Mouse (Mus musculus): ENCODE measurements around the gene Pds5b. TPM values are rescaled to one million over a fixed set of nuclear protein-coding genes. Genes with fewer than 3 reads are reported as not detected.

Pds5b gene
- polyA plus RNA-seq, 1 experiment: 3.2 TPM

GRCm38 (mm10) chr5:150739311-150739710 lies 65.8 kb downstream of the Pds5b start:
- Histone ChIP-seq H3K27me3 (ENCODE audit: control insufficient read depth, insufficient read depth, low read length) (no peaks in the 10 kb centered on the region), H3K4me3 (ENCODE audit: extremely low read depth, insufficient read depth, insufficient read length) (no peak overlapping the region), H3K4me1 (ENCODE audit: control insufficient read depth, insufficient read depth, insufficient read length) (no peaks in the 10 kb centered on the region), H3K27ac (ENCODE audit: insufficient read depth, low read length) (no peak overlapping the region), H3K36me3 (ENCODE audit: control insufficient read depth, insufficient read depth, low read length) (peaks cover 10% of the 10 kb centered on the region)
- TF ChIP-seq POLR2A (IDR thresholded peaks at IDR 0.05; ENCODE audit: low read depth, low read length): no peak
- TF ChIP-seq CTCF (IDR thresholded peaks at IDR 0.05; ENCODE audit: extremely low read depth, insufficient read depth, insufficient read length, insufficient replicate concordance): no peak
- 84% methylated on average over 7 of the region's 7 CpGs for WGBS
- DNase-seq (ENCODE audit: low read depth in 1 of 2, low spot score in 2 of 2): no peak

DNA sequence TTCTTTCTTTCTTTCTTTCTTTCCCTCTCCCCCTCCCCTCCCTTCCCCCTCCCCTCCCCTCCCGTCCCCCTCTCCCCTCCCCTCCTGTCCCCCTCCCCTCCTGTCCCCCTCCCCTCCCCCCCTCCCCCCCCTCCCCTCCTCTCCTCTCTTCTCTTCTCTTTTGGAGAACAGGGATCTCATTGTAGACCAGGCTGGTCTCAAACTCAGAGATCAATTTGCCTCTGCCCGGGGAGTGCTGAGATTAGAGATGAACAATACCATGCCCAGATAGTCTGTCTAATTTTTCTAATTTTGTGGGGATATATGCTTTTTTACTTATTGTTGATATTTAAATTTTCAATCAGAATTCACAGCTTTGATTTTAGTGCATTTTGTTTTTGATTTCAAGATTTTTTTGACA lies 67.1 kb downstream of the Pds5b start:
- no peaks in the 10 kb centered on the region for H3K27me3 ChIP-seq (ENCODE audit: control insufficient read depth, insufficient read depth, low read length)
- WGBS: 96% methylated on average over 1 of the region's 2 CpGs
- TF ChIP-seq POLR2A (IDR thresholded peaks at IDR 0.05; ENCODE audit: low read depth, low read length): no peak
- TF ChIP-seq CTCF (IDR thresholded peaks at IDR 0.05; ENCODE audit: extremely low read depth, insufficient read depth, insufficient read length, insufficient replicate concordance): no peak
- H3K4me1 ChIP-seq (ENCODE audit: control insufficient read depth, insufficient read depth, insufficient read length): no peaks in the 10 kb centered on the region
- H3K4me3 ChIP-seq (ENCODE audit: extremely low read depth, insufficient read depth, insufficient read length): no peak overlapping the region
- H3K36me3 ChIP-seq (ENCODE audit: control insufficient read depth, insufficient read depth, low read length): peaks cover 10% of the 10 kb centered on the region
- no peak overlapping the region for H3K27ac ChIP-seq (ENCODE audit: insufficient read depth, low read length)
- no peak for DNase-seq (ENCODE audit: low read depth in 1 of 2, low spot score in 2 of 2)

DNA sequence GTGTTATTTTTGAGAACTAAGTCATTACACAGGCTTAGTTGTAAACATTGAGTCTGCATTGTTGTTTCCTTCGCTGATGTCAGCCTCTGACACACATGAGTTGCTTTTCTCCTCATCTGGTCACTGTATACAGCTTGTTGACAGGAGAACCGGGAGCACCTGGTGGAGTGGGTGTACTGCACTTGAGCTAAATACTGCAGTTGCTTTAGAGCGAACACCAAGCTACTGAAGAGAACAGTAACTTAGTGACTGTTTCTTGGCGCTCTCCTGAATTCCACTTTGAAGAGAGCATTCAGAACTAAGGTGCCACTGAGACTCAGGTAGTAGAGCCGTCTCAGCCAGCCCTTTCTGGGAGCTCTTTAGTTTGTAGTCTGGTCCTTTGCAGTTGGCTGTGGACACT lies 83.1 kb downstream of the Pds5b start:
- no peak for DNase-seq (ENCODE audit: low read depth in 1 of 2, low spot score in 2 of 2)
- TF ChIP-seq POLR2A (IDR thresholded peaks at IDR 0.05; ENCODE audit: low read depth, low read length) (no peak), CTCF (IDR thresholded peaks at IDR 0.05; ENCODE audit: extremely low read depth, insufficient read depth, insufficient read length, insufficient replicate concordance) (no peak)
- H3K27ac ChIP-seq (ENCODE audit: insufficient read depth, low read length): no peak overlapping the region
- 94% methylated on average over 5 of the region's 5 CpGs for WGBS
- peaks cover 8% of the 10 kb centered on the region for H3K36me3 ChIP-seq (ENCODE audit: control insufficient read depth, insufficient read depth, low read length)
- no peaks in the 10 kb centered on the region for H3K4me1 ChIP-seq (ENCODE audit: control insufficient read depth, insufficient read depth, insufficient read length)
- no peaks in the 10 kb centered on the region for H3K27me3 ChIP-seq (ENCODE audit: control insufficient read depth, insufficient read depth, low read length)
- no peak overlapping the region for H3K4me3 ChIP-seq (ENCODE audit: extremely low read depth, insufficient read depth, insufficient read length)

- Histone ChIP-seq H3K4me1 (ENCODE audit: control insufficient read depth, insufficient read depth, insufficient read length) (no peaks in the 10 kb centered on the region), H3K4me3 (ENCODE audit: extremely low read depth, insufficient read depth, insufficient read length) (no peak overlapping the region), H3K27me3 (ENCODE audit: control insufficient read depth, insufficient read depth, low read length) (no peaks in the 10 kb centered on the region), H3K27ac (ENCODE audit: insufficient read depth, low read length) (no peak overlapping the region), H3K36me3 (ENCODE audit: control insufficient read depth, insufficient read depth, low read length) (peaks cover 2% of the 10 kb centered on the region)
- TF ChIP-seq CTCF (IDR thresholded peaks at IDR 0.05; ENCODE audit: extremely low read depth, insufficient read depth, insufficient read length, insufficient replicate concordance): no peak
- no peak for TF ChIP-seq POLR2A (IDR thresholded peaks at IDR 0.05; ENCODE audit: low read depth, low read length)
- WGBS: 63% methylated on average over 5 of the region's 5 CpGs
- no peak for DNase-seq (ENCODE audit: low read depth in 1 of 2, low spot score in 2 of 2)
Measured at GRCm38 (mm10) chr5:150772403-150772802, 98.9 kb downstream of the Pds5b start.

GRCm38 (mm10) chr5:150773083-150773482 lies 99.5 kb downstream of the Pds5b start:
- no peak overlapping the region for H3K27ac ChIP-seq (ENCODE audit: insufficient read depth, low read length)
- TF ChIP-seq CTCF (IDR thresholded peaks at IDR 0.05; ENCODE audit: extremely low read depth, insufficient read depth, insufficient read length, insufficient replicate concordance) (no peak), POLR2A (IDR thresholded peaks at IDR 0.05; ENCODE audit: low read depth, low read length) (no peak)
- no peaks in the 10 kb centered on the region for H3K4me1 ChIP-seq (ENCODE audit: control insufficient read depth, insufficient read depth, insufficient read length)
- no peaks in the 10 kb centered on the region for H3K27me3 ChIP-seq (ENCODE audit: control insufficient read depth, insufficient read depth, low read length)
- peaks cover 5% of the 10 kb centered on the region for H3K36me3 ChIP-seq (ENCODE audit: control insufficient read depth, insufficient read depth, low read length)
- no peak overlapping the region for H3K4me3 ChIP-seq (ENCODE audit: extremely low read depth, insufficient read depth, insufficient read length)
- no peak for DNase-seq (ENCODE audit: low read depth in 1 of 2, low spot score in 2 of 2)

DNA sequence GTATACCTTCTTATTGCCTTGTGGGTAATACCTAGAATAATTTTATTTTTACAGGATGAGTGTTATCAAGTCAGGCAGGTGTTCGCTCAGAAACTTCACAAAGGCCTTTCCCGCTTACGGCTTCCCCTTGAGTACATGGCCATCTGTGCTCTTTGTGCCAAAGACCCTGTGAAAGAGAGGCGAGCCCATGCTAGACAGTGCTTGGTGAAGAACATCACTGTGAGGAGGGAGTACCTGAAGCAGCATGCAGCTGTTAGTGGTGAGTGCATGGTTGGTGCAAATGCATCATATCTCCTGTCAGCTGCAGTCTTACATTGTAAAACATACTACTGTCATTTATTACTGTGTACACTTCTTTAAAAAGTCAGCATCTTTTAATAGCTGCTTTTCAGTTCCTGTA lies 114.7 kb downstream of the Pds5b start:
- H3K27me3 ChIP-seq (ENCODE audit: control insufficient read depth, insufficient read depth, low read length): no peaks in the 10 kb centered on the region
- WGBS: 93% methylated on average over 4 of the region's 4 CpGs
- H3K4me1 ChIP-seq (ENCODE audit: control insufficient read depth, insufficient read depth, insufficient read length): no peaks in the 10 kb centered on the region
- no peak overlapping the region for H3K4me3 ChIP-seq (ENCODE audit: extremely low read depth, insufficient read depth, insufficient read length)
- peaks cover 21% of the 10 kb centered on the region for H3K36me3 ChIP-seq (ENCODE audit: control insufficient read depth, insufficient read depth, low read length)
- no peak for TF ChIP-seq POLR2A (IDR thresholded peaks at IDR 0.05; ENCODE audit: low read depth, low read length)
- TF ChIP-seq CTCF (IDR thresholded peaks at IDR 0.05; ENCODE audit: extremely low read depth, insufficient read depth, insufficient read length, insufficient replicate concordance): no peak
- DNase-seq (ENCODE audit: low read depth in 1 of 2, low spot score in 2 of 2): no peak
- no peak overlapping the region for H3K27ac ChIP-seq (ENCODE audit: insufficient read depth, low read length)

DNA sequence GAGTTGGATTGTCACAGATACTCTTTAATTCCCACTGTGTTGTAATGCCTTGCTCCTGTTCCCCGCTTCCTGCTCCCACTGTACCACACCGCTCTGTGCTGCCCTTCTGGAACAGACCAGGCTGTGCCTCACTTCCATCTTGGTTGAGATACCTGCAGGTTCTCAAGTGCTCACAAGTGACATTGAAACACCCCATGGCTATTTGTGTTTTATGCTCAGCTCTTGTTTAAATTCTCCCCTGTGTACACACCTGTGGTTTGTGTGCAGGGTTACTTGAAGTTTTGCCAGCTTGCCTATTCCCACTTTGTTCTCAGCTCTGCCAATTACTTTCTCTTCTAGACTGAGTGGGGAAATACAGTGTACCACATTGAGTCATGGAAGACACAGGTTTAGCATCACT lies 115.5 kb downstream of the Pds5b start:
- Histone ChIP-seq H3K4me1 (ENCODE audit: control insufficient read depth, insufficient read depth, insufficient read length) (no peaks in the 10 kb centered on the region), H3K4me3 (ENCODE audit: extremely low read depth, insufficient read depth, insufficient read length) (no peak overlapping the region), H3K27ac (ENCODE audit: insufficient read depth, low read length) (no peak overlapping the region), H3K36me3 (ENCODE audit: control insufficient read depth, insufficient read depth, low read length) (peaks cover 20% of the 10 kb centered on the region), H3K27me3 (ENCODE audit: control insufficient read depth, insufficient read depth, low read length) (no peaks in the 10 kb centered on the region)
- WGBS: 100% methylated on average over 2 of the region's 2 CpGs
- TF ChIP-seq CTCF (IDR thresholded peaks at IDR 0.05; ENCODE audit: extremely low read depth, insufficient read depth, insufficient read length, insufficient replicate concordance) (no peak), POLR2A (IDR thresholded peaks at IDR 0.05; ENCODE audit: low read depth, low read length) (no peak)
- no peak for DNase-seq (ENCODE audit: low read depth in 1 of 2, low spot score in 2 of 2)
